Mouse (Mus musculus) stomach, embryonic 16.5 days (tissue): ENCODE results near the gene March4. TPM values are rescaled to one million over a fixed set of nuclear protein-coding genes. Genes with fewer than 3 reads are reported as not detected.

Experiments used
- ATAC-seq: fragments of 200-750 bp; cut with Nextera tagmentation; 2 replicates; pipeline ENCODE4 v1.8.0; 2017; ENCODE audit warnings: moderate number of reproducible peaks, moderate TSS enrichment; ENCODE audit not compliant: insufficient read depth, low FRiP score
- H3K27ac ChIP-seq: fragments of 300-500 bp; sonication (generic); 2 replicates; pipeline ENCODE4 v1.5.1; 2014; ENCODE audit warnings: low read length
- H3K27me3 ChIP-seq: fragments of 300-500 bp; sonication (generic); 2 replicates; pipeline ENCODE4 v1.6.1; 2014; ENCODE audit warnings: low read length, control low read depth, mixed read lengths; ENCODE audit not compliant: control insufficient read depth, insufficient read depth
- H3K36me3 ChIP-seq: fragments of 300-500 bp; sonication (generic); 2 replicates; pipeline ENCODE4 v1.6.1; 2014; ENCODE audit warnings: low read length; ENCODE audit not compliant: control insufficient read depth, insufficient read depth
- H3K4me1 ChIP-seq: fragments of 300-500 bp; sonication (generic); 2 replicates; pipeline ENCODE4 v1.6.1; 2014; ENCODE audit warnings: low read length, control low read depth, mixed read lengths; ENCODE audit not compliant: control insufficient read depth, insufficient read depth
- H3K4me2 ChIP-seq: fragments of 300-500 bp; sonication (generic); 2 replicates; pipeline ENCODE4 v1.6.1; 2014; ENCODE audit warnings: low read depth, low read length, mixed read lengths
- H3K4me3 ChIP-seq: fragments of 300-500 bp; sonication (generic); replicated peaks from 2 replicates; pipeline ENCODE4 v1.5.1; 2014; ENCODE audit warnings: mild to moderate bottlenecking, low read length
- H3K9ac ChIP-seq: fragments of 300-500 bp; sonication (generic); 2 replicates; pipeline ENCODE4 v1.6.1; 2014; ENCODE audit warnings: low read length
- H3K9me3 ChIP-seq: fragments of 300-500 bp; sonication (generic); replicated peaks from 2 replicates; pipeline ENCODE4 v1.6.1; 2016; ENCODE audit warnings: low read length, control low read depth; ENCODE audit not compliant: control insufficient read depth
- WGBS: fragments of 180-500 bp; shearing (Covaris S2); extraction: QIAGEN DNeasy Blood & Tissue Kit; methylation state at CpG from one replicate; pipeline ENCODE4 v1.1.7; 2014; 5-methylcytosine and 5-hydroxymethylcytosine counted together
- polyA plus RNA-seq: library from polyadenylated mRNA; unstranded; fragments of >200 nt; fragmentation: Nextera tagmentation; extraction: Ambion mirVana; gene quantifications from 2 replicates; pipeline ENCODE4 v1.2.1, GENCODE M21; 2015

Gene March4
- polyA plus RNA-seq, 1 experiment from 2014 or later, result 0.14 TPM

DNA sequence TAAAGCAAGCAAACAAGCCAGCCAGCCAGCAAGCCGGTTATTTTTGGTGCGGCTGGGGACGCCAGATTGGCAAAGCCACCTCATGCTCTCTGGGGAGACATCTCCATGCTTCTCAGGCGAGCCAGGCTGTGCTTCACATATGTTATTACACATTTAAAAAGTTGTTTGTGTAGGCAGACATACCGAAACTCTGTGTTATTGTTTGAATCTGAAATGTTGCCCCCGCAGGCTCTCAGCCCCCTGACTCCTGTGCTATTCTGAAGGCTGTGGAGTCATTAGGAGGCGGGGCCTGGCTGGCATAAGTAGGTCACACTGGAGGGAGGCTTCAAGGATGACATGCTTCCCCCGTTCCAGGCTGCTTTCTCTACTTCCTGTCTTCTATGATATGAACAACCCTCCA is 97.6 kb downstream of the March4 start:
- 71% methylated on average over 8 of the region's 8 CpGs for WGBS
- Histone ChIP-seq H3K36me3 (no peaks in the 10 kb centered on the region), H3K4me2 (no peak overlapping the region), H3K4me1 (no peaks in the 10 kb centered on the region), H3K27me3 (no peaks in the 10 kb centered on the region), H3K9me3 (no peaks in the 10 kb centered on the region), H3K9ac (no peak overlapping the region), H3K27ac (no peak overlapping the region), H3K4me3 (no peak overlapping the region)
- ATAC-seq, result no peak

- Histone ChIP-seq H3K36me3 (no peaks in the 10 kb centered on the region), H3K9me3 (no peaks in the 10 kb centered on the region), H3K4me2 (no peak overlapping the region), H3K4me1 (no peaks in the 10 kb centered on the region), H3K9ac (no peak overlapping the region), H3K4me3 (no peak overlapping the region), H3K27me3 (no peaks in the 10 kb centered on the region), H3K27ac (no peak overlapping the region)
- 71% methylated on average over 5 of the region's 5 CpGs for WGBS
- no peak for ATAC-seq
Measured at GRCm38 (mm10) chr1:72436967-72437366, 99.8 kb downstream of the March4 start.

GRCm38 (mm10) chr1:72434510-72434909 is 102.2 kb downstream of the March4 start:
- 52% methylated on average over 3 of the region's 3 CpGs for WGBS
- H3K27ac ChIP-seq, result no peak overlapping the region
- H3K9ac ChIP-seq, result no peak overlapping the region
- H3K4me3 ChIP-seq, result no peak overlapping the region
- ATAC-seq, result no peak
- no peaks in the 10 kb centered on the region for H3K27me3 ChIP-seq
- no peaks in the 10 kb centered on the region for H3K9me3 ChIP-seq
- no peaks in the 10 kb centered on the region for H3K4me1 ChIP-seq
- H3K4me2 ChIP-seq, result no peak overlapping the region
- no peaks in the 10 kb centered on the region for H3K36me3 ChIP-seq

DNA sequence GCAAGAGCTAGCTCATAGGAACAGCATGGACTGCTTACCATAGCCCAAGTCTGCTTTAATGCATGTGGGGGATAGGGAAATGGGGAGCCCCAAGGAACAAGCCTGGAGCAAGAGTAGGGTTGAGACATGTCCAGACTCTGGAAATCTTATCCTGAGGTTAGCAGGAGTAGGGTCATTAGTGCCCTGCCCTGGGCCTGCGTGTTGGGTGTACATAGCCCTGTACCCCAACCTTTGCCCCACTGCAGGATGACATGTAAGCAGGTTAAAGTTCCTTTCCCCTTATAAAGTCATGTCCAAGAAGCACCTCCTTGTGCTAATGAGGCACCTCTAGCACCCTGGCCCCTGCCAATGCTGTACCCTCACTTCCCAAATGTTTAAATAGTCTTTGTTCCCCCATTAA is 104.2 kb downstream of the March4 start:
- H3K36me3 ChIP-seq, result no peaks in the 10 kb centered on the region
- 81% methylated on average over 1 of the region's 1 CpGs for WGBS
- ATAC-seq, result no peak; the same call in 1 of the 2 replicates

DNA sequence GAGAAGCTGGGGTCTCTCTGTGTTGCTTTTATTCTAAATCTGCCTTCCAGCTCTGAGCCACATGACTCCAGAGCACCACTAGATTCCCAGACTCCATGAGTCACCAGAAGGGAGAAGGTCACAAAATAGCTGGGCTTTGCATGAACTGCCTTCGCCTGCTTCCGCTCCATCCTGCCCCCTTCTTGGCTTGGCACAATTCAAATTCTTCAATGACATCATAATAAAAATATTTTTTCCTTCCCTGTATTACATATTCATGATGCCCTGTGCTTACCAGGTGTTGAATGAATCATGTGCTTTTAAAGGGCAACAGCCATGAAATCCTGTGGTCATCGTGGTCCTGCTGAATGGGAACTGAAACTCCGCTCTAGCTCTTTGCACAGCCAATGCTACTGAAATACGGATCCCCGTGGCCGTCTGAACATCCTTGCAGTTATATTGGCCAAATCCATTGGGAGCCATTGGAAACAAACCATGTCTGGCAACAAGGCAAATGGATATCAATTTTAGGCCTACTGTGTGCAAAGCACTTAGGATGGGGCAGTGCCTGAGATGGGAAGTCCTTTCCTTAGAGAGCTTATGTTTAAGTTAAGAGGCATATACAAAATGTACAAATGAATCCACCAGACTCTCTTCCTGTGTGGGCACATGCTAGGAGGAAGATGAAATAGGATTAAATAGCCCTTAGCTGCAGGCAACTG is 107.5 kb downstream of the March4 start:
- ATAC-seq, result no peak
- Histone ChIP-seq H3K36me3 (no peaks in the 10 kb centered on the region), H3K4me2 (no peak overlapping the region), H3K9ac (no peak overlapping the region), H3K4me1 (no peaks in the 10 kb centered on the region), H3K27ac (no peak overlapping the region), H3K9me3 (no peaks in the 10 kb centered on the region), H3K27me3 (no peaks in the 10 kb centered on the region), H3K4me3 (no peak overlapping the region)
- WGBS, result 75% methylated on average over 7 of the region's 7 CpGs

More for the DNA sequence above, 104.2 kb downstream of the March4 start:
- no peak overlapping the region for H3K4me3 ChIP-seq
- H3K4me1 ChIP-seq, result no peaks in the 10 kb centered on the region
- H3K27ac ChIP-seq, result no peak overlapping the region
- H3K4me2 ChIP-seq, result no peak overlapping the region
- H3K9ac ChIP-seq, result no peak overlapping the region
- no peaks in the 10 kb centered on the region for H3K27me3 ChIP-seq
- no peaks in the 10 kb centered on the region for H3K9me3 ChIP-seq

- 80% methylated on average over 8 of the region's 8 CpGs for WGBS
- H3K4me1 ChIP-seq, result no peaks in the 10 kb centered on the region
- H3K4me3 ChIP-seq, result no peak overlapping the region
- no peak overlapping the region for H3K27ac ChIP-seq
- ATAC-seq, result no peak
- H3K36me3 ChIP-seq, result no peaks in the 10 kb centered on the region
- H3K27me3 ChIP-seq, result no peaks in the 10 kb centered on the region
- no peak overlapping the region for H3K9ac ChIP-seq
- no peaks in the 10 kb centered on the region for H3K9me3 ChIP-seq
- no peak overlapping the region for H3K4me2 ChIP-seq
Measured at GRCm38 (mm10) chr1:72428526-72428925, 108.2 kb downstream of the March4 start.

GRCm38 (mm10) chr1:72426456-72426855 is 110.3 kb downstream of the March4 start:
- no peak overlapping the region for H3K4me3 ChIP-seq
- no peak overlapping the region for H3K4me2 ChIP-seq
- H3K4me1 ChIP-seq, result no peaks in the 10 kb centered on the region
- H3K36me3 ChIP-seq, result no peaks in the 10 kb centered on the region
- H3K27me3 ChIP-seq, result no peaks in the 10 kb centered on the region
- ATAC-seq, result no peak
- no peak overlapping the region for H3K9ac ChIP-seq
- H3K27ac ChIP-seq, result no peak overlapping the region
- no peaks in the 10 kb centered on the region for H3K9me3 ChIP-seq
- WGBS, result 82% methylated on average over 4 of the region's 4 CpGs

- no peaks in the 10 kb centered on the region for H3K36me3 ChIP-seq
- no peaks in the 10 kb centered on the region for H3K9me3 ChIP-seq
- WGBS, result 86% methylated on average over 4 of the region's 4 CpGs
- H3K27ac ChIP-seq, result no peak overlapping the region
- ATAC-seq, result no peak
- H3K4me1 ChIP-seq, result no peaks in the 10 kb centered on the region
- no peak overlapping the region for H3K4me3 ChIP-seq
- no peak overlapping the region for H3K4me2 ChIP-seq
- no peaks in the 10 kb centered on the region for H3K27me3 ChIP-seq
- H3K9ac ChIP-seq, result no peak overlapping the region
Measured at GRCm38 (mm10) chr1:72422121-72422520, 114.6 kb downstream of the March4 start.

DNA sequence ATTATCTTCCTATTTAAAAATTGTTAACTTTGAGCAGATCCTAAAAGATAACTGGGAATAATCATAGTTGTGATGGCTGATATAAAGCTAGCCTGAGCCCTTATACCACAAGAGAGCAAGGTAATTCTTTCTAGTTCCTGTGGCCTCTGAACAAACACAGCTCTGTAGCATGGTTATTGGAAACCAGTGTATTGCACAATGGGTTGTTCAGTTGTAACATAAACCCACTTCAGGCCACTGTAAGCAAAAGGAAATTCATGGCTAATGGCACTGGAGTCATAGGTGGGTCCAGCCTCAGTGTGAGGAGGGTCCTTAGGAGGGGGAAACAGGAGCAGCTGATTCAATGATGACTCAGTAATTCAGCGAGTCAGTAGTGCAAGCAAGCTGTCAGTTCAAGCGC is 116.5 kb downstream of the March4 start:
- ATAC-seq, result no peak
- no peak overlapping the region for H3K4me2 ChIP-seq
- WGBS, result 61% methylated on average over 2 of the region's 2 CpGs
- H3K9ac ChIP-seq, result no peak overlapping the region
- H3K27me3 ChIP-seq, result no peaks in the 10 kb centered on the region
- H3K27ac ChIP-seq, result no peak overlapping the region
- H3K9me3 ChIP-seq, result no peaks in the 10 kb centered on the region
- no peaks in the 10 kb centered on the region for H3K4me1 ChIP-seq
- no peak overlapping the region for H3K4me3 ChIP-seq
- no peaks in the 10 kb centered on the region for H3K36me3 ChIP-seq
